Mouse (Mus musculus): Measurements from ENCODE around the gene Nod1.

- no peak for TF ChIP-seq CTCF (IDR thresholded peaks at IDR 0.05; ENCODE audit: low read depth)
- no peak for TF ChIP-seq EP300 (IDR thresholded peaks at IDR 0.05; ENCODE audit: low read depth)
Measured at GRCm38 (mm10) chr6:54967591-54967990, 4.8 kb downstream of the Nod1 start.

Data from liver, embryonic 14.5 days (tissue).